Mouse (Mus musculus): ENCODE measurements around the gene Gm45711.
A peak's percentile ranks its signal among the peaks of the same experiment; 100 is the strongest.
"Not testable (repeated sequence)": the region's sequence is repeated elsewhere in the genome, so short reads cannot be mapped to it uniquely, and the experiment has no call there.

The Gm45711 gene

DNA sequence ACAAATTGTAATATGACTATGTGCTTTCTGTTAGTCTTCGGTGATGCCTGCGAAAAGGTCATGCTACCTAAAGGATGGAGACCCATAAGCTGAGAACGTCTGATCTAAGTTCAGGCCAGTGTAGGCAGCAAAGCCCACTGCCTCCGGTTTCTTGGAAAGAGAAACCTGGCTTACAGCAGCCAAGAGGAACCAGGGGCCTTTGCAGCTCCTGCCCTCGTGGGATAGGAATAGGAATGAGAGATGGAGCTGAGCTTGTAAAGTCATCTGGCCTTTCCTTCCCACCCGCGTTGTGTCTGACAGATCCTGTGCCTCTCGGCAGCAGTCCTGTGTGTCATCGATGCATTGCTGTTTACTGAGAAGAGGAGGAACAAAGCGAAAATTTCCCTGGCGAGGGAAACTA, 11.4 kb upstream of the Gm45711 start, which contains the start of gene Gm11020:
TSS of gene Gm11020 (plus strand) at position 301 of the 400 bp plus-strand sequence.
- not testable (repeated sequence) for DNase-seq (ENCODE audit: low read depth, low spot score)

DNA sequence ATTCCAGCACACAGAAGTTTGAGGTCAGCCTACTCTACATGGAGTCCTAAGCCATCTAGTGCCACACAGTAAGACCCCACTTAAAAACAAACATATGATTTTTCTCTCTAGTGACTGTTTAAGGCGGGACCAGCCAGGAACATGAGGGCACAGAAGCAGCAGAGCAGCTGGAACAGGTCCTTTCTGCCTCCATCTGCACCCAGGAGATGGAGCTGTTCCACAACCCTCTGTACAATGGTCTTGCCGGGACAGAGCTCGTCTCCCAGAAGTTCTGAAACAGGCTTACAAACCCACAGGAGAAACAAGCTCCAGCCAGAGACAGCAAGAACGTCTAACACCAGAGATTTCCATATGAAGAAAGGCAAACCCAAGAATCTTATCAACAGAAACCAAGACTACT, 3.4 kb upstream of the Gm45711 start:
- no peak for DNase-seq (ENCODE audit: low read depth, low spot score)

DNA sequence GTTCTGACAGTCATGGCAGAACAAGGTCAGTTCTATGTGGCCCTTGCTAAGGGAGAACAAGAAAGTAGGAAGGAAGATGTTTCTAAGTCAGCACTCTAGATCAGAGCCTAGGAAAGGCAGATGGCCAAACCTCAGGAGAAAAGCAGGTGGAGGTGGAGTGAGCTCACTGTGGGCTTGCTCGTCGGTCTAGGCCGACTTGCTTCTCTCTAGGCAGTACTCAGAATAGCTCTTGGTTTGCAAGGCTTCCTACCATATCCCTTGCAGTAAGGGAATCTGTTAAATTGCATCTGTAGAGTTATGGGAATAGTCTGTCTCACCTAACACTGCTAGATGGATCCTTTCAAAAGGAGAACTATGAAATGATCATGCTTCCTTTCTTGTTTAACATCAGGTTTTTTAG, 2.1 kb upstream of the Gm45711 start:
- not testable (repeated sequence) for DNase-seq (ENCODE audit: low read depth, low spot score)

DNA sequence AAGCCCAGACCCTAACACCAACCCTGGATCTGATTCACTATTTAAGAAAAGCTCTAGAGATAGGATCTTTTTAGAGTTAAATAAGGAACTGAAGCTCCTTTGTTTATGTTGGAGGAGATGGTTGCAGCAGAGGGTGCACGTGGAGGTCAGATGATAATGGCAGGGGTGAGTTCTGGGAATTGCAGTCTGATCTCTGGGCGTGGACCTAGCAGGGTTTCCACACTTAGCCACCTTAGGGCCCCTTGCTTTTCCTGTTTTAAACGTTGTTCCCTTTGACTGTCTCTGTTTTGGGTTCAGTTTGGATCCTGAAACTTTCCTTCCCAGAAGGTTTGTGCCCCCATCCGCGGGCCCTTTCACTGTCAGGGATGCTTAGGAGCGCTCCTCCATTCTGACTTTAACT, 1.5 kb downstream of the Gm45711 start:
- peak; percentile 28 for DNase-seq (ENCODE audit: low read depth, low spot score)

DNA sequence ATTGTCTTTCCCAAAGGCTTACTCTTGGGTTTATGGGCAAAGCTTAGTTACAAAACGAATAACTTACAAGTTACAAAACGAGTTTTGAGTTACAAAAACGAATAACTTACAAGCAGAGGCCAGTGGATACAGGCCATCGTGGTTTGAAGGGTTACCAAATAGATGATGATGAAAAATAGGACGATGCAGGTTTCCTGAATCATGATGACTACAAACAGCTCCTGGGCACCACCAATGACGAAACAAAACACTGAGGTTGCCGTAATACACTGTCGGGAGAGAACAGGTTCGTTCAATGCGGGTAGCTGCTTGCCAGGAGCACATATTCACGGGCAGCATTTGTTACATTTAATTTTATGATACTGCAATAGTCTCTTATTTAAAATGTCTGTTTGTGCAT, 4.9 kb downstream of the Gm45711 start:
- DNase-seq (ENCODE audit: low read depth, low spot score): no peak

DNA sequence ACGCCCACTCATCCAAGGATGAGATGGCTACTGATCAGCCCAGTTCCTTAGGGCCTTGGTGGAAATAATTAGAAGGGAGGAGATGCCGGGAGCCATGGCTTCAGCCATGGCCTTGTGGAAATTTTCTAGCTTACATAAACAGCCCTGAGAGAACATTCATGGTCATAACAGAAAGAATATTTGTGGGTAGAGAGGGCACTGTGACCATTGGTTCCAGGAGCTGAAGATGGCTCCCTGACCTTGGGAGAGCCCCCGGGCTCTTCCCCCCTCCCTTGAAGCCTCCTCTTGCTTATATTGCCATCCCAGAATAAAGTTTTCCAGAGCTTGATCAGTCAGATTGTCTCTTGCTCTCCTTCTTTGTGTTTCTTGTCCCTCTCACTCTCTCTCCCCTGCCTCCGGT, 7.3 kb downstream of the Gm45711 start:
- not testable (repeated sequence) for DNase-seq (ENCODE audit: low read depth, low spot score)

DNA sequence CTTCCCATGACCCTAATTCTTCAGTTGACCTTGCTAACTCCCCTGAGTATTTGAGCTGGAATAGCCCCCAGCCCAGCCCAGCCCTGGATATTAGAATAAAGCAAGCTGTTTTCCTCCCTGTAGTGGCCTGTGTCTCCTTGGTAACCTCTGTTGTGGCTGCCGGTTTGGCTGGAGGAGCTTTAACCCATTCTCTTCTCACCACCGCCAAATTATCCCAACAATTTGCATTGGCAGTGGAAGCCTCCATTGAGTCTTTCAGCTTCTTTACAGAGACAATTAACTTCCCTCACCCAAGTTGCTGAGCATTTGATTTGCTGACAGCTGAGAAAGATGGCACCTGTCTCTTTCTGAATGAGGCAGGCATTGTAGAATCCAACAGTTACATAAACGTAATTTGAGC, 8.3 kb downstream of the Gm45711 start:
- not testable (repeated sequence) for DNase-seq (ENCODE audit: low read depth, low spot score)

DNA sequence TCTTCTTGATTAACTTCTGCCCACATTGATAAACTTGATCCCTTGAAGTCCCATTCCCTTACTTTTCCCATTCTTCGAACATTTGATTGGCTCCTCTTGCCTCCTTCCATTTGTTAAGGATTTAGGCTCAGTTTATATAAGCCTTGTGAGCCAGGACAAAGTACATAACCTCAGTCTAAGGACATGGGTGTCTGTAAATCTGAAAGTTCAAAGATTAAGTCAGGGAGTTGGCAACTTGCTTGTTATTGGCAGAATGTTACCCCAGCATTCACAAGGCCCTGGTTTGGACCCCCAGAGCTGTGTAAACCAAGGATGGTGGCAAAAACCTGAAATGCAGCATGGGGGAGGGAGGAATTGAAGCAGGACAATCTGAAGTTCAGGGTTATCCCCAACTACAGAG, 15.5 kb downstream of the Gm45711 start:
- DNase-seq (ENCODE audit: low read depth, low spot score): no peak

DNA sequence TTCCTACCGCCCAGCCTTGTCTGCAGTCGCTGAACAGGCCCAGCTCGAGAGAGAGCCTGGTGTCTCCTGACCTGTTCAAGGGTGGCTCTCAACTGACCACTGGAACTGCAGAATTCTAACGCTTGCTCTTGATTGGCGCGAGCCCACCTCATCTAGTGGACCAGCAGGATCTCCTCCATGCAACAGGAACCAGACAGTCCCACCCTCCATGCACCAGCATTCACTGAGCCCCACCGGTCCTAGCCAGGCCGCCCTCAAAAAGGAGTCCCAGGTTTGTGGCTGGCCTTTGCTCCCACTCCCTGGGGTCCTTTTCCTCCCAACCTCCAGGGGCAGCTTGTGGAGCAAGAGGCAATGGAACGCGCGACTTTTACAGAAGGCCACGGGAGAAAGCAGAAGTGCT, 16.8 kb downstream of the Gm45711 start, which contains the start of gene Cmtm2a:
TSS of gene Cmtm2a (minus strand) at position 101 of the 400 bp plus-strand sequence.
- DNase-seq (ENCODE audit: low read depth, low spot score): not testable (repeated sequence)

DNA sequence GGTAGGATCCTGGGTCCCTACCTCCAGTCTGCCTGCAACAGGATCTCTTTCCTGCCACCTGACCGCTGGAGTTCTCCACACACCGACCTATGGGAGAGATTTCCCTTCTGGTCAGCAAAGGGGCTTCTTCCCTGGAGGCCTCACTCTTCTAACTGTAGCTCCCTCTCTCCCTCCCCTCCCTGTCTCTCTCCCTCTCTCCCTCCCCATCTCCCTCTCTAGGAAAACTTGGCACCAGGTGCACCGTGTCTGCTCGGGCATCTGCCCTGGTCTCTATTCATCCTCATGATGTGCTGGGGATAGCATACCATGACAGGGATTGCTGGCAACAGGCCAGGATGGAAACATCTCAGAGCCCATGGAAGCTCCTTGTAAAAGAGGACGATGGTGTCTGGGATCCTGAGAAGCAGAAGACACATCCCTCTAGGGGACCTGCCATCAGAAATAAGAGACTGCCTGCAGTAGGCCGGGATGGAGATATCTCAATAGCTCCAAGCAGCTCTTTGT, 40.9 kb downstream of the Gm45711 start:
- DNase-seq (ENCODE audit: low read depth, low spot score): no peak

DNA sequence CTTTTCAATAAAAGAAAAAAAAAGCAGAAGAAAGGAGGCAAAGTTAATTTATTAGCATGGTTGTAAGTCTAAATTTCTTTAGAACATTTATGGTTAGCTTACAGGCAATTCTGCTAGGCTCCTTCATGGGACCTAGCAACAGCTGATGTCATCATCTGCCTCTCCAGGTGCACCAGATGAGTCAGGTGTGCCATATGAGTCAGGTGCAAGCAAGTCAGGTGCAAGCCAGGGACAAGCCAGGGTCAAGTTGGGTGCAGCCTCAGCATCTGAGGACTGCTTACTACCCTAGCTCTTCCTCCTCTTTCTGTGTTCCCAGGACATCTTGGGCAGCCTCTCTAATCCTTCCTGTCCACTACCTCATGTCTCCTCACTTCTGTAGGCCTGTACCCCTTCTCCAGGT, 41.5 kb downstream of the Gm45711 start:
- no peak for DNase-seq (ENCODE audit: low read depth, low spot score)

DNA sequence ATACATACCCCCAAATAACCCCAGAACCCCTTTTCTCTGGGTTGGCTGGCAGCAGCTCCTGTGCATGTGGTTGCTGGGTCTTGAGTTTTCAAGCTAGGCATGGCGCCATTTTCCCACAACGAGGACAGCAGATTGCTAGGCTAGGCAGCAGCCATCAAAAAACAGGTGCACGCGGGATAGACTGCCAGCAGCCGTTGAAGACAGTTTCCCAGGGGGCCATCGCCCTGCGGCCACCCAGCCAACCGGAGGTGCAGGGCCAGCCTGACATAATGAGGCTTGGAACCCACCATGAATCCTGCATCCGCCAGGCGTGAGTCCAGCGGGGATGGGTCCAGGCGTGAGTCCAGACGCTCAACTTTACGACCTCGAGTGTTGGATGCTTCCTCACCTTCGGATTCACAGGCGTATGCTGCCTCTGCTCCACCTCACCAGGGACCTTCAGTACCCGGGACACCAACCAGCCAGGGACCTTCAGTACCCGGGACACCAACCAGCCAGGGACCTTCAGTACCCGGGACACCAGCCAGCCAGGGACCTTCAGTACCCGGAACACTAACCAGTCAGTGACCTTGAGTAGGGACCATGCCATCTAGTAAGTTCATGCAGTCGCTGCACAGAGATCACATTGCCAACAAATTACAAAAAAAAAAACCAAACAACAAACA, 45.5 kb downstream of the Gm45711 start:
- DNase-seq (ENCODE audit: low read depth, low spot score): not testable (repeated sequence)

DNA sequence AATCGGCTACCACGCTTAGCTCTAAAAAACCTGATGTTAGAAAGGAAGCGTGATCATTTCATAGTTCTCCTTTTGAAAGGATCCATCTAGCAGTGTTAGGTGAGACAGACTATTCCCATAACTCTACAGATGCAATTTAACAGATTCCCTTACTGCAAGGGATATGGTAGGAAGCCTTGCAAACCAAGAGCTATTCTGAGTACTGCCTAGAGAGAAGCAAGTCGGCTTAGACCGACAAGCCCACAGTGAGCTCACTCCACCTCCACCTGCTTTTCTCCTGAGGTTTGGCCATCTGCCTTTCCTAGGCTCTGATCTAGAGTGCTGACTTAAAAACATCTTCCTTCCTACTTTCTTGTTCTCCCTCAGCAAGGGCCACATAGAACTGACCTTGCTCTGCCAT, 48.1 kb downstream of the Gm45711 start:
- DNase-seq (ENCODE audit: low read depth, low spot score): not testable (repeated sequence)

DNA sequence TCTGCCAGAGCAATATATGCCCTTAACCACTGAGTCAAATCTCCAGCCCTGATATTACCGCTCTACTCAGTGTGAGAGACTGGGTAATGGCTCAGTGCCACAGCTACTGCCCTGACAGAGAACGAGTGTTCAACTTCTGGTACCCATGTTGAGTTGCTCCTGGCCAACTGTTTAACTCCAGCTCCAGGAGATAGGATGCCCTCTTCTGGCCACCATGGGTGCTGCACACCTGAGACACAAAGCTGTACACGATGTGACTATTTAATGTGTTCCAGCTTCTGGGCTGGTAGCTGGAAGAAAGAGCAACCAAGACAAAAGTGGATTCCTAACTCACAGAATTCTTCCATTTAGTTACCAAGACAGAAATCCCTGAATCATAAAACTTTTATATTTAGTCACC, 56.9 kb downstream of the Gm45711 start:
- peak; percentile 78 for DNase-seq (ENCODE audit: low read depth, low spot score)

DNA sequence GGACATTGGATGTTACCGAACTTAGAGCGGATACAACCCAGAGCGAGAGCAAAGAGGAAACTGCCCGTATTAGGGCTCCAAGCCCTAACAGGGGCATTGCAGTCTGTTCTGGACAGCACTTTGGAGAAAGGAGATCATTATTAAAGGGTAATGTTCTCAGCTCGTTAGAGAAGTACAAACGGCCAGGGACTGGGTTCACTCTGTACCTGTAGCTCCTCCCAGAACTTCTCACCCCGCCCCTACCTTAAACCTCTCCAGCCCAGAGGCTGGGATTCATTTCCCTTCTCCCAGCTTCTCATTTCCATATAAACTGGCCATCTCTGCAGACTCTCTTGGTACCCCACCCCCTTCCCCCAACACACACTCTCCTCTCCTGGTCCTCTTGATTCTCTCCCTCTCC, 58.4 kb downstream of the Gm45711 start:
- peak; percentile 76 for DNase-seq (ENCODE audit: low read depth, low spot score)

DNA sequence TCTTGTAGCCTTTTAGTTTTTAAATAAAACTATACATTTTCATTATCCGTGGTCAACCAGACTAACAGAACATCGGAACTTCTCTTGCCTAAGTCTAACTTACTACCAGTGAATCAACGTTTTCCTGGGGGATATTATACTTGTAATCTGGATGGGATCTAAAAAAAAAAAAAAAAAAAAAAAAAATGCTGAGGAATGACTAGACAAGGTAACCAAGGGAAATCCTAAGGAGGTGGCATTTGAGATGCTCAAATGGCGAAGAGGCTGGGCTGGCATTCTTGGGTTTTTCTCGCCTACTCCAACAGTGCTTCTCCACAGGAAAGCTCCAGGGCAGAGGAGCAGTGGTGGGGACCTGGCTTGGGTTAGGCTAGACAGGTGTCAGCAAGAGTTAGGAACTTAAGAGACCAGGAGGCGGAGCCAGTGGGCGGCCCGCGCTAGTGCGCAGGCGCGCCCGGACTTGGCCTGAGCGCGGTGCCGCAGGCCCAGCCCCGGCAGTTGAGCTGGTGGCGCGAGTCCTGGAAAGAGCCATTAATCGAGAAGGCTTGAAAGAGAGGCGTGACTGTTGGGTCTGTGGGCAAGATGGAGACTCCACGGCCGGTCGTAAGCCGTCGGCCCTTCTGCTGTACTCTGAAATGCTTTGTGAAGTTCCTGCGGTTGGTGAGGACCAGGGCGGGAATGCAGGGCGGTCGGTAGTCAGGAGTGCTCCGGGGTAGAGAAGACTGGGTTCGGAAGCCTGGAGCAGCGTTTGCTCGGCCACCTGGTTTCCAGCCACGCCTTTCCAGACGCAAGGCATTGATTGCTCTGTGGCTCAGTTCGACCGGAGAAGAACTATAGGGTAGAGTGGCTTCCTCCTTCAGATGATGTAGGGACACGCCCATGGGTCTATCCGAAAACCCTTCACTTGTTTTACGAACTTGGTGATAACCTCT, 59.2 kb downstream of the Gm45711 start, which contains the start of gene Cklf:
TSS of gene Cklf (plus strand) at position 423 of the 929 bp plus-strand sequence.
- peak; percentile 98 for DNase-seq (ENCODE audit: low read depth, low spot score)

DNA sequence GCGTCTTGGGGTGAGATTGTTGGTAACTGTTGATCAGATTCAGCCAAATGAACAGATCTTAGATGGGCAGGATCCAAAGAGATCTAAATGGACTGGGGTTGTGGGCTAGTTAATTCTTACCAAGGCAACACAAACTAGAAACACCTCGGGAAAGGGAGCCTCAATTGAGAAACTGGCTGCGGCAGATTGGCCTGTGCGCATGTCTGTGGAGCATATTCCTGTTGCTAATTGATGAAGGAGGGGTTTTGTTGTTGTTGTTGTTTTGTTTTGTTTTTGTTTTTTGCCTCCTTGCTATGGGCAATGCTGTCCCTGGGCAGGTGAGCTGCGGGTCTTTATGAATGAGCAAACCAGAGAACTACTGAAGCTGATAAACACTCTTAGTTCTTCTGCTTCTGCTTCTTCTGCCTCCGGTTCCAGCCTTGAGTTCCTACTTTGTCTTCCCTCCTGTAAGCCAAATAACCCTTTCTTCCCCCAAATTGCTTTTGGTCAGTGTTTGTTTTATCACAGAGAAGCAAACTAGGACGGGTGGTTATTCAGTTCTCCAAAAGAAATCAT, 60.4 kb downstream of the Gm45711 start:
- no peak for DNase-seq (ENCODE audit: low read depth, low spot score)

DNA sequence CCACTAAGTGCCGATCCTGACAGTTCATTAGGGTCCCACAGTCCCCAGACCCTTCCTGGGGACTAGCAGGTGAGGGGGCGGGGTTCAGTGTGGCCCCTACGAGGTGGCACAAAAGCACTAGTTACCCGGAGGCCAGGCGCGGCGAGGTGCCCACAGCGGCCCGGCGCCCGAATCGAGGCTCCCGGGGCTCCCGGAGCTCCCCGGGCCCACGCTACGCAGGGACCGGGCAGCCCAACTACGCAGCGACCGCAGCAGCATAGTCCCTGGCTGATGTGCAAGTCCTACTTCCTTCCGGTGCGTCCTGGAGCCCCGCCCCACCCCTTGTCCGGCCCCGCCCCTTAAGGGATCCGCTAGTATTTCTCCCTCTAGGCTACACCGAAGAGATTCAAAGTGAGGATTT, 61.6 kb downstream of the Gm45711 start, which contains the start of gene Tk2:
TSS of gene Tk2 (minus strand) at position 283 of the 400 bp plus-strand sequence.
- peak; percentile 83 for DNase-seq (ENCODE audit: low read depth, low spot score)

DNA sequence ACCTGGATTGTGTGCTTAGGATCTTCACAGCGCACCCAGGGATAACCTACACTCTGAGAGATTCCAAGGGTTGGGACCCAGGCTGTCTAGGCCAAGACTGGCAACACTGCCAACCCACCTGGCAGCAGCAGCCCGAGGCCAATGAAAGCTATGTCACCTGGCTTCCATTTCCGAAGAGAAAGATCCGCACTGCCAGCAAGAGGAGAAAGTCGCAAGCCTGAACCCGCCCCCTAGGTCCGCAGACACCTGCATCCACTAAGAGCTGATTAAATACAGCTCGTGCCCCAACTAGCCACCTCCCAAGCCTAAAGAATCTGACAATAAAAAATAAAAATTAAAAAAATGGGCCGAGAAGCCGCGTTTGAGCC, 62.0 kb downstream of the Gm45711 start:
- DNase-seq (ENCODE audit: low read depth, low spot score): no peak

DNA sequence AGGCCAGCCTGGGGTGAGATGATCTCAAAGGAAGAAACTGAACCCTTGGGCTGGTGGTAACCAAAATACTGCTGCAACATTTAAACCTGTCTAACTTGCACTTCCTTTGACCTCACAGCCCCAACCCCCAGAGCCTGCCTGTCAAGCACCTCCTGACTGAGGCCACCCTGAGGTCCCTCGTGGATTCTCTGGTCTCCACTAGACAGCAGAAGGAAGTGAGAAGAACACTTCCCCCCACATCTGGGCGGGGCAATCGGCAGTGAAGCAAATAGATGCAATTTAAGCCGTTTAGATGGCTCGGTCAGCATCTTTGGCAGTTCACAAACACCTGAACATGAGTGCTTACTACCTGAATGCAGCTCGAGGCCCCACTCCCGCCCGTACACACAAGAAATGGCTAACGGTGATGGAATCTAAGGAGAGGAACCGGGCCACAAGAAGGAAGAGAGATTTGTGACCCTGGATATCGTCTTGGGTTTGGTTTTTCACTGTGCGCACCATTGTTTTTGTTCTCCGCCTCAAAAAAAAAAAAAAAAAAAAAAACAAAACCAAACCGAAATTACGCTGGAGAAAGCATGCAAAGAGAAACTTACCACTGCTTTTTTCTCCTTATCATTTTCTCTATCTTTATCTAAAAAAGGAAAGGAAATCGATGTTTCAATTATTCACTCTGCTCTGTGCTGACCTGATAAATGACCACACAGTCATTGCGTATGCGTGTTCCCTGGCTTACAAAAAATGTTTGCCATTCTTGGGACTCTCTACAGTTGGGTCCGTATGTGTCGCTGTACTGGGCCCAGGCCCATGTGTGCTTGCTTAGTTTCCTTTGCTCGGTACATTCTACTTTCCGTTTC, 62.6 kb downstream of the Gm45711 start:
- DNase-seq (ENCODE audit: low read depth, low spot score): no peak

DNA sequence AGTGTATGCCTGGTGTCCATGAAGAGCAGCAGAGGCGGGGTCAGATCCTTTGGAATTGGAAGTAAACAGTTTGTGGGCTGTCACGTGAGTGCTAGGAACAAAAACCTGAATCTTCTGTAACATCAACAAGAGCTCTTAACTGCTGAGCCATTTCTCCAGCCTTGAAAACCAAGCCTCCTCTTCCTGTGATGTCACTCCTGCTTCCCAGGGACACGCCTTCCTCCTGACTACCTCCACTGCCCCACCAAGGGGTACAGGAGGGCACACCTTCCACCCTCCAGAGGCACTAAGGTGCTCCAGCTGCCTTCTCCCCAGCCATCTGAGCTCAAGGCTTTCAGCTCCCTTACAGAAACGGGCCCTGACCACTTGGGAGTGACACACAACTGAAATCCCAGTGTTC, 63.3 kb downstream of the Gm45711 start:
- DNase-seq (ENCODE audit: low read depth, low spot score): no peak

All from ES-CJ7 (cell line).